Mouse (Mus musculus): ENCODE measurements around the gene Hspa1l.

DNA sequence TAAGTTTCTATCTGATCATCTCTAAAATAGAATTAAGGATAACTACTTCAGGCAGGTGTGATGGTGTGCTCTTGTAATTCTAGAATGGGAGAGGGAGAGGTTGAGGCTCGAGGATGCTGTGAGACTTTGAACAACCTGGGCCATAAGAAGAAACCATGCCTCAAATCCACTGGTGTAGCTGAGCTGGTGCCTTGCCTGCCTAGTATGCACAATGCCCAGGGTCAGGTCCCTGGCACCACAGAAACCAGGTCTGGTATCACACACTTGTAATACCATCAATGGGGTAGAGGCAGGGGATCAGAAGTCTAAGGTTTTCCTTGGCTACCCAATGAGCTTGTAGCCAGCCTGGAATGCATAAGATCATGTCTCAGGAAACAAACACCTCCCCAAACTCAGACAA, 9.7 kb upstream of the Hspa1l start:
- TF ChIP-seq POLR2A (IDR thresholded peaks at IDR 0.05; ENCODE audit: borderline replicate concordance, control insufficient read depth, low read depth, low read length) (no peak), CTCF (IDR thresholded peaks at IDR 0.05; ENCODE audit: control insufficient read depth, insufficient read depth, low read length) (no peak)
